26 mouse cellular contexts compared by ENCODE assay signal in the genomic region with DNA sequence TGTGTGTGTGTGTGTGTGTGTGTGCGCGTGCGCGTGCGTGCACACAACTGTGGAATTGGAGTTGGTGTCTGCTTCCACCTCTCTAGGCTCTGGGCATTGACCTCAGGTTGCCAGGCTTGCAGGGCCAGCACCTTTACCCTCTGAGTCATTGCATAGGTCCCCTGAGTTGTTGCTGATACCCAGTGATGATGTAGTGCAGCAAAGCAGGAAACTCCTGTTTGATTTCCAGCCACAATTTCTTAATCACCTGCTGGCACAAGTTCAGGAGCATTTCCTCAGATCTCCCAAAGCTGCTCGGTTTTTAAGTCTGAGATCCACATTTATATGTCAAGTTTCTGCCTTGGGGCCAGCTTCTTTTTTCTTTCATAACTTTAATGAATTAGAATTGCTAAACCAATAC.
DNase-seq lines count a peak whose midpoint lies in the region; ATAC-seq and TF ChIP-seq lines count a peak whose summit lies in the region.
"Had no signal": no experiment of that assay in that cellular context is flagged by ENCODE, and none has a peak within 500 bp of the region (broad histone marks: within the 10 kb centered on the region; RNA-seq: fewer than 3 reads in every experiment).

No protein-coding gene starts in this region.

- no peak for TF ChIP-seq POLR2A in liver, adult 2 months (IDR thresholded peaks at IDR 0.05; ENCODE audit: extremely low read depth, insufficient read depth, low read length)

- H3K9me3 ChIP-seq in heart, embryonic 12.5 days (replicated peaks) = no peaks in the 10 kb centered on the region
- no peaks in the 10 kb centered on the region for H3K9me3 ChIP-seq in liver, postnatal 0 days (ENCODE audit: low read length)
- H3K9me3 ChIP-seq: embryonic facial prominence, embryonic 13.5 days; forebrain, embryonic 10.5 days; intestine, embryonic 15.5 days; kidney, embryonic 15.5 days; liver, embryonic 12.5 days; megakaryocyte, embryonic 14.5 days; neural tube, embryonic 13.5 days had no signal

- peak; percentile 39 for DNase-seq in adrenal gland, postnatal 10 days
- no peak for DNase-seq in adrenal gland, postnatal 25 days
- DNase-seq in heart, adult 9 months (ENCODE audit: low spot score in 2 of 2) = peak; percentile 23 to 29
- DNase-seq in liver, adult 2 months (ENCODE audit: extremely low read depth, low read depth, low spot score) = peak; percentile 20
- DNase-seq in liver, postnatal 0 days = no peak
- peak; percentile 55 for DNase-seq in fat pad, adult 2 months (ENCODE audit: extremely low read depth, low read depth, low spot score)
- no peak for DNase-seq in yolk sac, embryonic 10.5 days (ENCODE audit: low spot score)
- DNase-seq: cerebellum, adult 9-10 months; forebrain, postnatal 0 days; kidney, postnatal 4 days; layer of hippocampus, adult 9-11 months; left cerebral cortex, postnatal 4 days; midbrain, embryonic 14.5 days; right cerebral cortex, adult 18-20 months; thymus, postnatal 25 days had no signal

- no peak overlapping the region for H3K4me3 ChIP-seq in heart, embryonic 12.5 days
- H3K4me3 ChIP-seq in liver, adult 2 months (ENCODE audit: insufficient read depth, low read depth, low read length) = no peak overlapping the region
- H3K4me3 ChIP-seq in liver, postnatal 0 days (ENCODE audit: low read depth, low read length) = no peak overlapping the region
- H3K4me3 ChIP-seq: embryonic facial prominence, embryonic 13.5 days; forebrain, embryonic 10.5 days; intestine, embryonic 15.5 days; kidney, embryonic 15.5 days; left cerebral cortex, adult 2 months; liver, embryonic 12.5 days; megakaryocyte, embryonic 14.5 days; neural tube, embryonic 13.5 days had no signal

- WGBS in heart, embryonic 12.5 days = 86% methylated on average over 6 of the region's 6 CpGs
- 82% methylated on average over 6 of the region's 6 CpGs for WGBS in liver, adult 2 months
- WGBS in liver, postnatal 0 days (ENCODE audit: insufficient replicate concordance) = 81% methylated on average over 6 of the region's 6 CpGs

- ATAC-seq in heart, embryonic 12.5 days (ENCODE audit: insufficient number of reproducible peaks, low FRiP score) = no peak
- ATAC-seq in liver, postnatal 0 days = no peak
- ATAC-seq: CD4-positive, CD25-positive, alpha-beta regulatory T cell, adult 4 months; forebrain, postnatal 0 days; intestine, embryonic 15.5 days; liver, embryonic 12.5 days had no signal

- no peak for TF ChIP-seq CTCF in liver, adult 2 months (IDR thresholded peaks at IDR 0.05; ENCODE audit: low read depth, low read length)
- TF ChIP-seq CTCF in liver, postnatal 0 days (IDR thresholded peaks at IDR 0.05; ENCODE audit: low read depth) = no peak

- TF ChIP-seq EP300 in liver, postnatal 0 days (IDR thresholded peaks at IDR 0.05; ENCODE audit: low read depth) = no peak

- H3K79me2 ChIP-seq in liver, adult 2 months (ENCODE audit: control insufficient read depth, insufficient read depth, low read length) = no peaks in the 10 kb centered on the region

- no peak overlapping the region for H3K4me2 ChIP-seq in heart, embryonic 12.5 days
- no peak overlapping the region for H3K4me2 ChIP-seq in liver, postnatal 0 days (ENCODE audit: low read depth, low read length)
- H3K4me2 ChIP-seq: embryonic facial prominence, embryonic 13.5 days; hindbrain, embryonic 14.5 days; intestine, embryonic 15.5 days; kidney, embryonic 15.5 days; liver, embryonic 12.5 days; neural tube, embryonic 13.5 days had no signal

- peaks cover 16% of the 10 kb centered on the region for H3K4me1 ChIP-seq in heart, embryonic 12.5 days (replicated peaks)
- no peaks in the 10 kb centered on the region for H3K4me1 ChIP-seq in liver, adult 2 months (ENCODE audit: control insufficient read depth, insufficient read depth, low read length)
- H3K4me1 ChIP-seq in liver, postnatal 0 days (ENCODE audit: insufficient read depth) = no peaks in the 10 kb centered on the region
- H3K4me1 ChIP-seq: intestine, embryonic 15.5 days; megakaryocyte, embryonic 14.5 days; neural tube, embryonic 13.5 days had no signal

- H3K27me3 ChIP-seq in heart, embryonic 12.5 days (replicated peaks) = no peaks in the 10 kb centered on the region
- no peaks in the 10 kb centered on the region for H3K27me3 ChIP-seq in liver, adult 2 months (ENCODE audit: control insufficient read depth, insufficient read depth, low read length)
- H3K27me3 ChIP-seq in liver, postnatal 0 days (ENCODE audit: insufficient read depth, low read length) = no peaks in the 10 kb centered on the region
- H3K27me3 ChIP-seq: embryonic facial prominence, embryonic 13.5 days; intestine, embryonic 15.5 days; kidney, embryonic 15.5 days; liver, embryonic 12.5 days; megakaryocyte, embryonic 14.5 days; neural tube, embryonic 13.5 days had no signal

- H3K27ac ChIP-seq in heart, embryonic 12.5 days (ENCODE audit: poor library complexity, severe bottlenecking) = no peak overlapping the region
- no peak overlapping the region for H3K27ac ChIP-seq in liver, adult 2 months (replicated peaks; ENCODE audit: insufficient read depth, low read depth, low read length)
- no peak overlapping the region for H3K27ac ChIP-seq in liver, postnatal 0 days (ENCODE audit: low read depth)
- H3K27ac ChIP-seq: embryonic facial prominence, embryonic 13.5 days; forebrain, embryonic 10.5 days; hindbrain, embryonic 14.5 days; intestine, embryonic 15.5 days; kidney, embryonic 15.5 days; left cerebral cortex, adult 2 months; liver, embryonic 12.5 days; neural tube, embryonic 13.5 days had no signal

- no peak overlapping the region for H3K9ac ChIP-seq in heart, embryonic 12.5 days
- H3K9ac ChIP-seq in liver, adult 2 months (ENCODE audit: low read depth, low read length) = no peak overlapping the region
- H3K9ac ChIP-seq in liver, postnatal 0 days (replicated peaks) = no peak overlapping the region
- H3K9ac ChIP-seq: embryonic facial prominence, embryonic 13.5 days; forebrain, postnatal 0 days; hindbrain, embryonic 14.5 days; intestine, embryonic 15.5 days; kidney, embryonic 15.5 days; liver, embryonic 12.5 days; neural tube, embryonic 13.5 days had no signal

- H3K36me3 ChIP-seq in heart, embryonic 12.5 days = no peaks in the 10 kb centered on the region
- no peaks in the 10 kb centered on the region for H3K36me3 ChIP-seq in liver, adult 2 months (ENCODE audit: control insufficient read depth, insufficient read depth, low read length)
- H3K36me3 ChIP-seq in liver, postnatal 0 days (replicated peaks; ENCODE audit: insufficient read depth, low read length) = no peaks in the 10 kb centered on the region
- H3K36me3 ChIP-seq: embryonic facial prominence, embryonic 13.5 days; forebrain, embryonic 10.5 days; intestine, embryonic 15.5 days; kidney, embryonic 15.5 days; liver, embryonic 12.5 days; neural tube, embryonic 13.5 days had no signal

Comparison
In these comparisons a context has a peak if more than half of its experiments do, and no peak if none do; other contexts are left out.
1. DNase-seq: peak in adrenal gland, postnatal 10 days (single experiment), heart, adult 9 months (2 of 2), liver, adult 2 months (single experiment) and fat pad, adult 2 months (single experiment); none in adrenal gland, postnatal 25 days (single experiment), liver, postnatal 0 days (single experiment) and yolk sac, embryonic 10.5 days (single experiment).